Mouse (Mus musculus): ENCODE measurements at regions not wholly inside any gene's neighbourhood (a gene's known extent, or its start where the extent isn't known, plus 50 kb on each side); places are given as distances from the start of the nearest gene placed in this dataset.

DNA sequence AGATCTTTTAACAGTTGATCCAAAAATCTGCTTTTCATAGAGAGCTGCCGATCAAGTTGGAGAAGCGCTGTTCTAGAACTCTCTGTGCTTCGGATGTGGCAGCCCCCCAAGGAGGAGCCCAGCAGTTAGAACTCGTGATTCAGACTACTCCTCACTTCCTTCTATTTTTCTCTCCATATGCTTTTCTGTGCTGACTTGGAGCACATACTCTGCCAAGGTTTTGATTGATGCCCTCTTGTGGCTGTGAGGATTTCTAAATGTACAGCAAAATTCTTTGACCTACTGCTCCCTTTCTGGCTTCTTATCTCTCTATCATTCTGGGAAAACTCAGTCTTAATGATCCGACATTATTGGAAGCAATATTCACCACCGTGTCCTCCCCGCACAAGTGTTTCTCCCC is 446.7 kb downstream of the Klf5 start:
- TF ChIP-seq EP300 (optimal IDR thresholded peaks at IDR 0.05) (no peak), CTCF (IDR thresholded peaks at IDR 0.05; ENCODE audit: low read depth) (peak; percentile 58)
- Histone ChIP-seq H3K9ac (ENCODE audit: low read length) (no peak overlapping the region), H3K4me3 (ENCODE audit: low read depth, low read length) (no peak overlapping the region), H3K4me2 (replicated peaks; ENCODE audit: low read depth) (no peak overlapping the region), H3K9me3 (ENCODE audit: control insufficient read depth, low read length) (no peaks in the 10 kb centered on the region), H3K36me3 (ENCODE audit: control insufficient read depth, insufficient read depth, low read length) (no peaks in the 10 kb centered on the region), H3K27ac (replicated peaks) (no peak overlapping the region), H3K27me3 (ENCODE audit: control insufficient read depth, insufficient read depth, low read length) (no peaks in the 10 kb centered on the region), H3K4me1 (replicated peaks; ENCODE audit: control insufficient read depth, insufficient read depth) (no peaks in the 10 kb centered on the region)
- ATAC-seq (ENCODE audit: low FRiP score, low TSS enrichment) = no peak
- no peak for DNase-seq (ENCODE audit: low spot score)
- 54% methylated on average over 7 of the region's 7 CpGs for WGBS

- H3K9ac ChIP-seq (ENCODE audit: low read length) = no peak overlapping the region
- H3K4me3 ChIP-seq (ENCODE audit: low read depth, low read length) = no peak overlapping the region
- no peaks in the 10 kb centered on the region for H3K36me3 ChIP-seq (ENCODE audit: control insufficient read depth, insufficient read depth, low read length)
- H3K4me1 ChIP-seq (replicated peaks; ENCODE audit: control insufficient read depth, insufficient read depth) = no peaks in the 10 kb centered on the region
- H3K27me3 ChIP-seq (ENCODE audit: control insufficient read depth, insufficient read depth, low read length) = no peaks in the 10 kb centered on the region
- ATAC-seq (ENCODE audit: low FRiP score, low TSS enrichment) = no peak
- no peak overlapping the region for H3K4me2 ChIP-seq (replicated peaks; ENCODE audit: low read depth)
- H3K9me3 ChIP-seq (ENCODE audit: control insufficient read depth, low read length) = no peaks in the 10 kb centered on the region
- WGBS = 69% methylated on average over 17 of the region's 17 CpGs
- DNase-seq (ENCODE audit: low spot score) = no peak
- no peak for TF ChIP-seq EP300 (optimal IDR thresholded peaks at IDR 0.05)
- peak overlapping the region; percentile 61; the same call in 1 of the 2 replicates for H3K27ac ChIP-seq (replicated peaks)
Observed at GRCm38 (mm10) chr14:99748166-99748565, 449.7 kb downstream of the Klf5 start.

GRCm38 (mm10) chr14:99749308-99750305 is 451.1 kb downstream of the Klf5 start:
- Histone ChIP-seq H3K27me3 (ENCODE audit: control insufficient read depth, insufficient read depth, low read length) (no peaks in the 10 kb centered on the region), H3K4me3 (ENCODE audit: low read depth, low read length) (no peak overlapping the region), H3K4me1 (replicated peaks; ENCODE audit: control insufficient read depth, insufficient read depth) (no peaks in the 10 kb centered on the region), H3K4me2 (replicated peaks; ENCODE audit: low read depth) (no peak overlapping the region), H3K27ac (replicated peaks) (no peak overlapping the region), H3K36me3 (ENCODE audit: control insufficient read depth, insufficient read depth, low read length) (no peaks in the 10 kb centered on the region), H3K9me3 (ENCODE audit: control insufficient read depth, low read length) (no peaks in the 10 kb centered on the region), H3K9ac (ENCODE audit: low read length) (no peak overlapping the region)
- WGBS = 68% methylated on average over 12 of the region's 12 CpGs
- ATAC-seq (ENCODE audit: low FRiP score, low TSS enrichment) (no peak), DNase-seq (ENCODE audit: low spot score) (no peak)
- TF ChIP-seq CTCF (IDR thresholded peaks at IDR 0.05; ENCODE audit: low read depth) (no peak), EP300 (optimal IDR thresholded peaks at IDR 0.05) (no peak)

DNA sequence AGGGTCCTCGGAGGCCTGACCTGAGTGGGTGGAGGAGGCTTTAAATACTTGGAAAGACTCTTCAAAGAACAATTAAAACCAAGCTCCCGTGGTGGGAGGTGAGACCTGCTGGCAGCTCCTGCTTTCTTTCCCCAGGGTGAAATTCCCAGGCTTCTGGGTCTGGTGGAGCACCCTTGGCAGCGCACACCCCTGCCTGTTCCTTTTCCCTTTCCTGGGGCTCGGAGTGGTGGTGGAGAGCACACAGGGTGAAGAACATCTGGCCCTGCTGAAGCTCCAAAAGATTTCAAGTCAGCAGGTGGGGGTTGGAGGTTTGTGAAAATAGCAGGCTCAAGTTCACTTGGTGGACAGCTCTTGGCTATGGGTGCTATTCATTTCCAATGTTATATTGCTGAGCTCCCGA is 459.6 kb downstream of the Klf5 start:
- H3K9ac ChIP-seq (ENCODE audit: low read length) = no peak overlapping the region
- DNase-seq (ENCODE audit: low spot score) (no peak), ATAC-seq (ENCODE audit: low FRiP score, low TSS enrichment) (no peak)
- no peaks in the 10 kb centered on the region for H3K27me3 ChIP-seq (ENCODE audit: control insufficient read depth, insufficient read depth, low read length)
- H3K36me3 ChIP-seq (ENCODE audit: control insufficient read depth, insufficient read depth, low read length) = no peaks in the 10 kb centered on the region
- H3K9me3 ChIP-seq (ENCODE audit: control insufficient read depth, low read length) = no peaks in the 10 kb centered on the region
- H3K4me1 ChIP-seq (replicated peaks; ENCODE audit: control insufficient read depth, insufficient read depth) = no peaks in the 10 kb centered on the region
- H3K27ac ChIP-seq (replicated peaks) = no peak overlapping the region
- WGBS = 46% methylated on average over 5 of the region's 5 CpGs
- no peak overlapping the region for H3K4me2 ChIP-seq (replicated peaks; ENCODE audit: low read depth)
- no peak overlapping the region for H3K4me3 ChIP-seq (ENCODE audit: low read depth, low read length)
- TF ChIP-seq EP300 (optimal IDR thresholded peaks at IDR 0.05) (no peak), CTCF (IDR thresholded peaks at IDR 0.05; ENCODE audit: low read depth) (no peak)

GRCm38 (mm10) chr14:99763336-99763735 is 464.8 kb downstream of the Klf5 start:
- Histone ChIP-seq H3K9ac (ENCODE audit: low read length) (no peak overlapping the region), H3K27ac (replicated peaks) (no peak overlapping the region), H3K27me3 (ENCODE audit: control insufficient read depth, insufficient read depth, low read length) (no peaks in the 10 kb centered on the region), H3K4me3 (ENCODE audit: low read depth, low read length) (no peak overlapping the region), H3K4me1 (replicated peaks; ENCODE audit: control insufficient read depth, insufficient read depth) (no peaks in the 10 kb centered on the region), H3K36me3 (ENCODE audit: control insufficient read depth, insufficient read depth, low read length) (no peaks in the 10 kb centered on the region), H3K9me3 (ENCODE audit: control insufficient read depth, low read length) (no peaks in the 10 kb centered on the region), H3K4me2 (replicated peaks; ENCODE audit: low read depth) (no peak overlapping the region)
- ATAC-seq (ENCODE audit: low FRiP score, low TSS enrichment) (peak; percentile 32; the same call in 1 of the 2 replicates), DNase-seq (ENCODE audit: low spot score) (no peak)
- TF ChIP-seq EP300 (optimal IDR thresholded peaks at IDR 0.05) = no peak
- WGBS = 46% methylated on average over 3 of the region's 3 CpGs

DNA sequence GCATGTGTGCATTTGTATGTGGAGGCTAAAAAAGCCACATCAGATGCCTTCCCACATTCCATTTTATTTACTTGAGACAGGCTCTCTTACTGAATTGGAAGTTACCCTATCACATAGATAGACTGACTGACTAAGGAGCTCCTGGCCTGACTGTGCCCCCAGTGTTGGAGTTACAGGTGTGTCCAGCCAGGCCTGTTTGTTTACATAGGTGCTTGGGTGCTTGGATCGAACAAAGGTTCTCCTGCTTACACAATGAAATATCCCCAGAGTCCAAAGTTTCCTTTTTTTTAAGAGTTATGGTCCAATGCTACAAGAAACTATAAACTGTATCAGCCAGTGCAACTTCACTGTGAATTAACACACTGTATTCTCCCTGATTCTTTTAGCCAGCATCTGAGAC is 472.5 kb downstream of the Klf5 start:
- Histone ChIP-seq H3K4me3 (ENCODE audit: low read depth, low read length) (no peak overlapping the region), H3K36me3 (ENCODE audit: control insufficient read depth, insufficient read depth, low read length) (no peaks in the 10 kb centered on the region), H3K4me2 (replicated peaks; ENCODE audit: low read depth) (no peak overlapping the region), H3K4me1 (replicated peaks; ENCODE audit: control insufficient read depth, insufficient read depth) (no peaks in the 10 kb centered on the region), H3K27ac (replicated peaks) (peak overlapping the region; percentile 30; the same call in 1 of the 2 replicates), H3K9me3 (ENCODE audit: control insufficient read depth, low read length) (no peaks in the 10 kb centered on the region), H3K9ac (ENCODE audit: low read length) (no peak overlapping the region), H3K27me3 (ENCODE audit: control insufficient read depth, insufficient read depth, low read length) (no peaks in the 10 kb centered on the region)
- DNase-seq (ENCODE audit: low spot score) = peak; percentile 58
- TF ChIP-seq CTCF (IDR thresholded peaks at IDR 0.05; ENCODE audit: low read depth) (no peak), EP300 (optimal IDR thresholded peaks at IDR 0.05) (no peak)
- peak; percentile 94 for ATAC-seq (ENCODE audit: low FRiP score, low TSS enrichment)
- WGBS = 48% methylated on average over 1 of the region's 1 CpGs
